20 mouse cellular contexts compared by ENCODE assay signal in the genomic region with DNA sequence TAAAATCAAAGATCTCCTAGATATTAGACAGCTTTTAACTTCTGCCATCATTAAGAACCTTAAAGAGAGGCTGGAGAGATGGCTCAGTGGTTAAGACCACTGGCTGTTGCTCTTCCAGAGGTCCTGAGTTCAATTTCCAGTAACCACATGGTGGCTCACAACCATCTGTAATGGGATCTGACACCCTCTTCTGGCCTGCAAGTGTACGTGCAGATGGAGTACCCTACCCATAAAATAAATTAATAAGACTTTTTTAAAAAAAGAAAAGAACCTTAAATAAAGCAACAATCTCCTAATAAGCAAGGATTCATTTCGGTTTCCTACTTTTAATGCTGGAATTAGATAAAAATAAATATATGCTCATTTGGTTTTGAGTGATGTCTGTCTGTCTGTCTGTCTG. TPM values are rescaled to one million over a fixed set of nuclear protein-coding genes. Genes with fewer than 3 reads are reported as not detected.
"Had no signal": no experiment of that assay in that cellular context is flagged by ENCODE, and none has a peak within 500 bp of the region (broad histone marks: within the 10 kb centered on the region; RNA-seq: fewer than 3 reads in every experiment).

No protein-coding gene starts in this region.

- DNase-seq: kidney, adult 8-10 months; kidney, postnatal 14 days; left cerebral cortex, postnatal 4 days; lung, adult 2 months; lung, postnatal 14 days; lung, postnatal 4 days; midbrain, embryonic 14.5 days; right cerebral cortex, postnatal 14 days; right cerebral cortex, postnatal 4 days; thymus, adult 2 months; thymus, postnatal 14 days; thymus, postnatal 4 days had no signal

- H3K9ac ChIP-seq: kidney, embryonic 15.5 days; limb, embryonic 12.5 days; limb, embryonic 15.5 days had no signal

- H3K36me3 ChIP-seq: kidney, embryonic 15.5 days; limb, embryonic 12.5 days; limb, embryonic 15.5 days had no signal

- H3K4me2 ChIP-seq: kidney, embryonic 15.5 days; limb, embryonic 12.5 days; limb, embryonic 15.5 days; liver, embryonic 11.5 days; midbrain, embryonic 11.5 days had no signal

- H3K27ac ChIP-seq: kidney, embryonic 15.5 days; limb, embryonic 12.5 days; limb, embryonic 15.5 days; stomach, postnatal 0 days had no signal

- H3K4me3 ChIP-seq: kidney, embryonic 15.5 days; limb, embryonic 12.5 days; limb, embryonic 15.5 days had no signal

- H3K27me3 ChIP-seq: kidney, embryonic 15.5 days; limb, embryonic 12.5 days; limb, embryonic 15.5 days had no signal

- H3K9me3 ChIP-seq: kidney, embryonic 15.5 days; limb, embryonic 12.5 days; limb, embryonic 15.5 days had no signal

- H3K4me1 ChIP-seq: limb, embryonic 12.5 days; limb, embryonic 15.5 days had no signal

RNA-seq across cellular contexts. Expression of gene Col4a3, which starts 51.7 kb away (rescaled TPM):
- total RNA-seq: megakaryocyte progenitor cell, adult 5-6 weeks; megakaryocyte-erythroid progenitor cell, adult 5-6 weeks had no signal

RNA-seq across cellular contexts. Expression of gene Col4a4, which starts 51.8 kb away (rescaled TPM):
- total RNA-seq: megakaryocyte-erythroid progenitor cell, adult 5-6 weeks had no signal
